Comparison of ENCODE assay signal across 28 mouse cellular contexts in genomic region chr4:54774717-54775116, GRCm38 (mm10).
"Had no signal": no experiment of that assay in that cellular context is flagged by ENCODE, and none has a peak within 500 bp of the region (broad histone marks: within the 10 kb centered on the region; RNA-seq: fewer than 3 reads in every experiment).

No protein-coding gene starts in this region.

- DNase-seq: gastrocnemius, adult 2 months; gastrocnemius, postnatal 10 days; gastrocnemius, postnatal 25 days; heart, adult 18-20 months; heart, postnatal 10 days; heart, postnatal 4 days; kidney, adult 18-20 months; kidney, adult 8-10 months; kidney, postnatal 10 days; kidney, postnatal 25 days; kidney, postnatal 4 days; liver; liver, embryonic 13.5 days had no signal

- H3K36me3 ChIP-seq: heart, embryonic 10.5 days; heart, embryonic 12.5 days; hindbrain, embryonic 10.5 days; hindbrain, embryonic 12.5 days; intestine, embryonic 15.5 days; limb, embryonic 10.5 days; limb, embryonic 12.5 days; liver, embryonic 13.5 days; liver, embryonic 15.5 days had no signal

- H3K27ac ChIP-seq: gastrocnemius, adult 2 months; heart, embryonic 10.5 days; hindbrain, embryonic 10.5 days; hindbrain, embryonic 12.5 days; hindbrain, embryonic 14.5 days; intestine, embryonic 15.5 days; layer of hippocampus, adult 2 months; left cerebral cortex, adult 2 months; limb, embryonic 10.5 days; limb, embryonic 12.5 days; liver, embryonic 13.5 days; liver, embryonic 15.5 days had no signal

- H3K9ac ChIP-seq: heart, embryonic 12.5 days; hindbrain, embryonic 12.5 days; hindbrain, embryonic 14.5 days; intestine, embryonic 15.5 days; limb, embryonic 12.5 days; liver, embryonic 13.5 days; liver, embryonic 15.5 days had no signal

- ATAC-seq: hindbrain, embryonic 16.5 days; inflammation-experienced regulatory T-cells, adult 6 months; intestine, embryonic 15.5 days; intestine, postnatal 0 days had no signal

- H3K4me3 ChIP-seq: gastrocnemius, adult 2 months; heart, embryonic 10.5 days; heart, embryonic 12.5 days; hindbrain, embryonic 10.5 days; hindbrain, embryonic 12.5 days; intestine, embryonic 15.5 days; layer of hippocampus, adult 2 months; left cerebral cortex, adult 2 months; limb, embryonic 10.5 days; limb, embryonic 12.5 days; liver, embryonic 13.5 days; liver, embryonic 15.5 days had no signal

- H3K4me1 ChIP-seq: heart, embryonic 10.5 days; heart, embryonic 12.5 days; hindbrain, embryonic 10.5 days; hindbrain, embryonic 12.5 days; intestine, embryonic 15.5 days; limb, embryonic 10.5 days; limb, embryonic 12.5 days; liver, embryonic 13.5 days; liver, embryonic 15.5 days had no signal

- H3K4me2 ChIP-seq: heart, embryonic 12.5 days; hindbrain, embryonic 12.5 days; hindbrain, embryonic 14.5 days; intestine, embryonic 15.5 days; limb, embryonic 12.5 days; liver, embryonic 11.5 days; liver, embryonic 13.5 days; liver, embryonic 15.5 days had no signal

- H3K27me3 ChIP-seq: heart, embryonic 12.5 days; hindbrain, embryonic 12.5 days; intestine, embryonic 15.5 days; limb, embryonic 12.5 days; liver, embryonic 13.5 days; liver, embryonic 15.5 days had no signal

- H3K9me3 ChIP-seq: heart, embryonic 10.5 days; heart, embryonic 12.5 days; hindbrain, embryonic 10.5 days; hindbrain, embryonic 12.5 days; intestine, embryonic 15.5 days; limb, embryonic 10.5 days; limb, embryonic 12.5 days; liver, embryonic 13.5 days; liver, embryonic 15.5 days had no signal
